Mouse (Mus musculus) forebrain, postnatal 0 days (tissue): ENCODE data around the gene B3gnt2. TPM values are rescaled to one million over a fixed set of nuclear protein-coding genes. Genes with fewer than 3 reads are reported as not detected.
"Not testable (repeated sequence)": the region's sequence is repeated elsewhere in the genome, so short reads cannot be mapped to it uniquely, and the experiment has no call there.

Experiments
- ATAC-seq: fragments of 200-750 bp; cut with Nextera tagmentation; 2 replicates; pipeline ENCODE4 v1.8.0; 2017; ENCODE audit warnings: mild to moderate bottlenecking, moderate library complexity
- DNase-seq: peaks from one replicate; pipeline ENCODE4 v3.0.0-alpha.2; 2015
- H3K27ac ChIP-seq: fragments of 300-500 bp; sonication (generic); 2 replicates; pipeline ENCODE4 v1.5.1; 2014; ENCODE audit warnings: low read depth, mild to moderate bottlenecking, antibody characterized with exemption, low read length, moderate library complexity, mixed read lengths
- H3K27me3 ChIP-seq: fragments of 300-500 bp; sonication (generic); 2 replicates; pipeline ENCODE4 v1.6.1; 2014; ENCODE audit warnings: mild to moderate bottlenecking, low read length, mixed read lengths; ENCODE audit not compliant: insufficient read depth
- H3K36me3 ChIP-seq: fragments of 300-500 bp; sonication (generic); 2 replicates; pipeline ENCODE4 v1.6.1; 2014; ENCODE audit warnings: mild to moderate bottlenecking, moderate library complexity; ENCODE audit not compliant: insufficient read depth
- H3K4me1 ChIP-seq: fragments of 300-500 bp; sonication (generic); 2 replicates; pipeline ENCODE4 v1.6.1; 2014; ENCODE audit warnings: antibody characterized with exemption; ENCODE audit not compliant: insufficient read depth
- H3K4me2 ChIP-seq: fragments of 300-500 bp; sonication (generic); 2 replicates; pipeline ENCODE4 v1.6.1; 2014; ENCODE audit warnings: low read depth, mild to moderate bottlenecking, moderate library complexity
- H3K4me3 ChIP-seq: fragments of 300-500 bp; sonication (generic); 2 replicates; pipeline ENCODE4 v1.5.1; 2014; ENCODE audit warnings: low read depth, low read length, mixed read lengths
- H3K9ac ChIP-seq: fragments of 300-500 bp; sonication (generic); 2 replicates; pipeline ENCODE4 v1.6.1; 2014; ENCODE audit warnings: mild to moderate bottlenecking
- H3K9me3 ChIP-seq: fragments of 300-500 bp; sonication (generic); 2 replicates; pipeline ENCODE4 v1.6.1; 2016; ENCODE audit warnings: low read length
- CTCF ChIP-seq: sonication (generic); IDR thresholded peaks from 2 replicates; pipeline ENCODE4 v1.5.1; 2016; ENCODE audit warnings: antibody characterized with exemption, control low read depth, low read depth
- whole genome bisulfite sequencing: fragments of 180-500 bp; shearing (Covaris S2); extraction: QIAGEN DNeasy Blood & Tissue Kit; methylation state at CpG from one replicate; pipeline ENCODE4 v1.1.7; 2014; 5-methylcytosine and 5-hydroxymethylcytosine counted together
- polyA plus RNA-seq: library from polyadenylated mRNA; unstranded; fragments of >200 nt; fragmentation: Nextera tagmentation; extraction: Ambion mirVana; gene quantifications from 2 replicates; pipeline ENCODE4 v1.2.1, GENCODE M21; 2015
- total RNA-seq: library from RNA; depleted of rRNA; stranded (reverse); fragments of >200 nt; gene quantifications from 2 replicates; pipeline ENCODE4 v1.2.3, GENCODE M21; 2014

Gene B3gnt2
- total and polyA plus RNA-seq, 2 experiments from 2014 or later: 3.0 to 6.7 TPM

GRCm38 (mm10) chr11:22743561-22744269 lies 117.0 kb downstream of the B3gnt2 start:
- Histone ChIP-seq H3K4me2 (no peak overlapping the region), H3K27ac (no peak overlapping the region), H3K36me3 (no peaks in the 10 kb centered on the region), H3K4me3 (no peak overlapping the region), H3K27me3 (no peaks in the 10 kb centered on the region), H3K4me1 (no peaks in the 10 kb centered on the region), H3K9me3 (no peaks in the 10 kb centered on the region), H3K9ac (no peak overlapping the region)
- TF ChIP-seq CTCF: no peak
- no peak for ATAC-seq
- WGBS: 94% methylated on average over 5 of the region's 5 CpGs
- DNase-seq: no peak

GRCm38 (mm10) chr11:22741998-22742626 lies 118.6 kb downstream of the B3gnt2 start:
- no peak overlapping the region for H3K27ac ChIP-seq
- TF ChIP-seq CTCF: no peak
- ATAC-seq (no peak), DNase-seq (no peak)
- WGBS: 9% methylated on average over 7 of the region's 7 CpGs
- H3K36me3 ChIP-seq: no peaks in the 10 kb centered on the region
- no peak overlapping the region for H3K4me2 ChIP-seq
- H3K4me1 ChIP-seq: no peaks in the 10 kb centered on the region
- H3K27me3 ChIP-seq: no peaks in the 10 kb centered on the region
- no peak overlapping the region for H3K9ac ChIP-seq
- H3K4me3 ChIP-seq: no peak overlapping the region
- H3K9me3 ChIP-seq: no peaks in the 10 kb centered on the region

GRCm38 (mm10) chr11:22741436-22741835 lies 119.3 kb downstream of the B3gnt2 start:
- Histone ChIP-seq H3K4me1 (no peaks in the 10 kb centered on the region), H3K27ac (no peak overlapping the region), H3K27me3 (no peaks in the 10 kb centered on the region), H3K9ac (no peak overlapping the region), H3K9me3 (no peaks in the 10 kb centered on the region), H3K4me3 (no peak overlapping the region), H3K36me3 (no peaks in the 10 kb centered on the region), H3K4me2 (no peak overlapping the region)
- no peak for TF ChIP-seq CTCF
- DNase-seq (no peak), ATAC-seq (no peak)
- 49% methylated on average over 3 of the region's 3 CpGs for WGBS

GRCm38 (mm10) chr11:22739497-22740288 lies 121.1 kb downstream of the B3gnt2 start:
- Histone ChIP-seq H3K9ac (no peak overlapping the region), H3K36me3 (no peaks in the 10 kb centered on the region), H3K4me2 (no peak overlapping the region), H3K27me3 (no peaks in the 10 kb centered on the region), H3K4me1 (no peaks in the 10 kb centered on the region), H3K4me3 (no peak overlapping the region), H3K27ac (no peak overlapping the region), H3K9me3 (no peaks in the 10 kb centered on the region)
- no peak for TF ChIP-seq CTCF
- no peak for DNase-seq
- ATAC-seq: no peak
- 80% methylated on average over 5 of the region's 5 CpGs for WGBS

- Histone ChIP-seq H3K27ac (no peak overlapping the region), H3K9ac (no peak overlapping the region), H3K27me3 (no peaks in the 10 kb centered on the region), H3K4me3 (no peak overlapping the region), H3K4me2 (no peak overlapping the region), H3K36me3 (no peaks in the 10 kb centered on the region), H3K4me1 (no peaks in the 10 kb centered on the region), H3K9me3 (no peaks in the 10 kb centered on the region)
- ATAC-seq: no peak
- WGBS: 82% methylated on average over 7 of the region's 7 CpGs
- TF ChIP-seq CTCF: no peak
- no peak for DNase-seq
Measured at GRCm38 (mm10) chr11:22736521-22737225, 124.1 kb downstream of the B3gnt2 start.

GRCm38 (mm10) chr11:22735128-22735527 lies 125.6 kb downstream of the B3gnt2 start:
- H3K27me3 ChIP-seq, H3K9me3 ChIP-seq, H3K4me3 ChIP-seq: not testable (repeated sequence)

More at GRCm38 (mm10) chr11:22735128-22735527, 125.6 kb downstream of the B3gnt2 start:
- H3K36me3 ChIP-seq, H3K9ac ChIP-seq, DNase-seq, H3K4me2 ChIP-seq, H3K27ac ChIP-seq, H3K4me1 ChIP-seq, ATAC-seq: not testable (repeated sequence)
- WGBS: 81% methylated on average over 5 of the region's 5 CpGs
